Mouse (Mus musculus) urinary bladder, adult 18-20 months (tissue): ENCODE results near the gene 4930407I10Rik.

Experiments used
- DNase-seq, 2 experiments: peaks; one replicate each; pipeline ENCODE4 v3.0.0; 2022; ENCODE audit warnings: low spot score in 2 of 2, mixed read lengths in 2 of 2

Gene 4930407I10Rik

DNA sequence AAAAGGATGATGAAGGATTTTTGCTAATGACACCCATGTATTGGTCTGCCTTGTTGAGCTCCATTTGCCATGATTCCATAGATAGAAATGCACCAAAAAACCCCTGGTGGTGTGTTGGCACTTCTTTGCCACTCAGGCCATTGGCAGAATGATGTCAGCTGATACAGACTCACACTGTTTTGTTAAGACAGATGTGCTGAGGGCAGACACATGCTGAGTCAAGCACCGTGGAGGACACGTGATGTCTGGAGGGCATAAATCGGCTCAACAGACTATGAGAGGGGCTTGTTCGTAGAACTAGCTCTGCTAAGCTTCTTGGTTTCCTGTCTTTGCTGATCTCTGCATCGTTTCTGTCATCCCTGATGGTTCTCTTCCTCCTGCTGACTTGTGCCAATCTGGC, 6.4 kb upstream of the 4930407I10Rik start:
- no peak for DNase-seq

DNA sequence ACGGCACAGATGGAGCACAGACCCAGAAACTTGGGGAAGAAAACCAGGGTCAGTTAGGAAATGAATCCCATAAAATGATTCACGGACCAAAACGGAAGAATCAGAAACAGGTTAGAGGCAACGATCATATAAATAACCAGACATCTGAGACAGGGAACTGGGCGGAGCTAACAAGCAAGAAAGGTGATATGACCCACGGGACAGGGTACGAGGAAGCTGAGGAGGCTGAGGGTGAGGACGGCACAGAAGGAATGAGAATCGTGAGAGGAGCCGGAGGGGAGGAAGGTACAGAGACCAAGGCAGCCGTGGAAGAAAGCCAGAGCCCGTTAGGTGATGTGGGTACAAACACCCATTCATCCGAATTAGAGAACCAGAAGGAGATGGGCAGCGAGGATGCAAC, 5.0 kb downstream of the 4930407I10Rik start:
- no peak for DNase-seq

- DNase-seq = peak; percentile 31 to 38
Observed at GRCm38 (mm10) chr15:82065511-82065910, 6.6 kb downstream of the 4930407I10Rik start.

DNA sequence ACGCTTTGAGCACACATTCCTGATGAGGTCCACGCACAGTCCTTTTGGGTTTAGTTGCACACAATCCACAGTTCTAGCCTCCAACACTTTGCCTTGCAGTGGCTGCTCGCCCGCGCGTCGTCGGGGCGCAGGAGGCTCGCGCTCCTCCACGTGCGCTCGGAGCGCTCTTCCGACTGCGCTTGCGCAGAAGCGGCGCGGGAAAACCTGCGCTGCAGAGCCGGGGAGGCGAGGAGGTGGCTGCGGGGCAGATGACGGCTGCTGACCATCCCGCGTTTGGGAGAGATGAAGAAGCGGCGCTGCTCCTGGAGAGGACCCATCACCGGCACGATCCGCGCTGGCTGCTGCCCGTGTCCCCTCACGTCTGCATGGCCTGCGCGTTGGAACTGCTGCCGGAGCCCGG, 10.9 kb downstream of the 4930407I10Rik start, which contains the start of gene Mei1:
Mei1 (plus strand) TSS at position 99 of the 400 bp plus-strand sequence.
- DNase-seq = no peak

DNA sequence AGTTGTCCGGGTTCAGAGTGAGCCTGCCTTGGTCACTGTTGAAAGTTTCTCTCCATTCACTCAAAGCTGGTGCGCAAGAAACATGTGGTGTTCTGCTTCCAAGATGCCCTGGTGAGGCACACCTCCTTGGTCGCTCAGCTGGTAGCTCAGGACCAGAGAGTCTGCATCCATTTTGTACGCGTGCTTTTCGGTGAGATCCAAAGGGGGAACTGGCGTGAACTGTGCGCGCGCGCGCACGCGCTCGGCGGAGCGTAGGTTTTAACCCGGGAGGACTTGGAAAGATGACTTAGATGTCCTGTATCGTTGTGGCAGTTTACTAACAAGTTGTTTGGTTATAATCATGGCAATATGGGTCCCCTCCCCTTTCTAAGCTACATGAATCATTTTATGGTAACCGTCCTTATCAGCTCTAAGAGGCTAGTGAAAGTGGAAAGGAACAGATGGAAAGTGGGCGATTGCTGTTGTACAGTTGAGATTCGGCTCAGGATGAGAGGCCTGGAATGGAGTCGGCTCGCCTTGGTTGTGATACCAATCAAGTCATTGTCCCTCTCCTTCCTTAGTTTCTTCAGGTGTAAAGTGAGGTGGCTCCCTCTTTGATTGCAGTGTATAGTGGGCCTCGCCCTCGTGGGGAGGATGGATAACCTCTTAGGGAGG, 13.0 kb downstream of the 4930407I10Rik start:
- DNase-seq = no peak

GRCm38 (mm10) chr15:82073490-82073889, 14.5 kb downstream of the 4930407I10Rik start:
- no peak for DNase-seq

GRCm38 (mm10) chr15:82079883-82080282, 20.9 kb downstream of the 4930407I10Rik start:
- DNase-seq = no peak

DNA sequence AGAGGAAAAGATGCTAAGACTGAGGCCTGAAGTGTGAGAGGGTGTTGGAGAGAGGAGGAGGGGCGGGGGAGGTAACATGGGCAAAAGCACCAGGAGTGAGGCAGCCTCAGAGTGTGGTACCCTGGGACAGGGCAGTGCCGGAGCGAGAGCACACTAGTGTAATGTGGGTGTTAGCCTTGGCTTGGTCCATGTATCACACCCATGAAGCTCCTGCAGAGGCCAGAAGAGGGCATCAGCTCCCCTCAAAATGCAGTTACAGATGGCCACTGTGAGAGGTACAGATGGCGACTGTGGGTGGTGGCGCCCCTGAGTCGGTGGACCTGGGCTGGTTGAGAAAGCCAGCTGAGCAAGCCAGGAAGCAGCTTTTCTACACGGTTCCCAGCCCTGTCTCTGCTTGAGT, 22.2 kb downstream of the 4930407I10Rik start:
- peak in 1 of 2 experiments; percentile 11 for DNase-seq

GRCm38 (mm10) chr15:82085606-82086005, 26.7 kb downstream of the 4930407I10Rik start:
- no peak for DNase-seq

GRCm38 (mm10) chr15:82086131-82086530, 27.2 kb downstream of the 4930407I10Rik start:
- no peak for DNase-seq

- no peak for DNase-seq
Observed at GRCm38 (mm10) chr15:82087266-82087665, 28.3 kb downstream of the 4930407I10Rik start.

- no peak for DNase-seq
Observed at GRCm38 (mm10) chr15:82091061-82091460, 32.1 kb downstream of the 4930407I10Rik start.

DNA sequence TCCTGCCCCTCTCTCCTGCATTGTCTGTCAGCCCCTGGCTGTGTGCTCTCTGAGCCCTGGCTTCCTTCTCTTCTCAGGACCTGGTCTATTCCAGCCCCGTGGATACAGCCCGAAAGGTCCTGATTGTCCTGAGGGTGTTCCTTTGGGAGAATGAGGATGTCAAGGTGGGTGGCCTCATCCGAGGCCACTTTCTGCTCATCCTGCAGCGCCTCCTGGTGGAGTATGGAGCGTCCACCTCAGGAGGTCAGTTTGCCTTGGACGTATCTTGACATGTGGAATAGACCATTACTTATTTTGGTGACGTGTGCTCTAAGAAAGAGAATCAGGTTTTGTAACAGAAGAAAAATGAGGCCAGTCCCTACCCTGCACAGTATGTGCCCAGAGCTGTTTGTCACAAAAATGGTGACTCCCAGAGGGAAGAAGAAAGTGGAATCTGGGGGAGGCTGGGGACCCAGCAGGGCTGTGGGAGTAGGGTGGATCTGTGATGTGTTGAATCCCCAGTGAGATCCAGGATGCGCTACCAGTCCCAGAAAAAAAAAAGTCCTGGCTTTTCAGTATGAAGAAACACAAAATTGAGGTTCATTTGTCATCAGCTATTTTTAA, 48.1 kb downstream of the 4930407I10Rik start:
- DNase-seq = peak in 1 of 2 experiments; percentile 24
